Mouse (Mus musculus): ENCODE results near the gene Tm4sf19. TPM values are rescaled to one million over a fixed set of nuclear protein-coding genes. Genes with fewer than 3 reads are reported as not detected.

Tm4sf19 gene
- not detected for polyA plus RNA-seq (2017; shearing (Covaris generic))

DNA sequence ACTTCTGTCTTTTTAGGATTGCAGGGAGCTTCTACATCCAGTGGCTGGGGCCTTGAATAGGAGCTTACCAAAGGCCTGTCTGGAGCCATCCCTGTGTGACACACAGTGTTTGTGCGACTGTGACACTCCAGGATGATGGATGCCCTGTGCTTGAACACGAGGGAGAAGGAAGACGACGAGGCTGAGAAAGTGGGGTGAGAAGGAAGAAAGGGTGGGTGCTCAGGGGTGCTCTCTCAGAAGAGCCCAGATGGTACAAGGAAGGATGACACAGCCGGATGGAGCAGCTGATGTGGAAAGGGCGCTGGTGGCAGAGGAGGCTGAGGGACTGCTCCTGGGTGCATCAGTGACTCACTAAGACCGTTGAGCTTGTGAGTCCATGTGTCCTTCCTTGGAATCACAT is at the start of gene Tm4sf19:
Gene Tm4sf19, plus strand, starts transcription at position 240 of the 400 bp plus-strand sequence.

DNA sequence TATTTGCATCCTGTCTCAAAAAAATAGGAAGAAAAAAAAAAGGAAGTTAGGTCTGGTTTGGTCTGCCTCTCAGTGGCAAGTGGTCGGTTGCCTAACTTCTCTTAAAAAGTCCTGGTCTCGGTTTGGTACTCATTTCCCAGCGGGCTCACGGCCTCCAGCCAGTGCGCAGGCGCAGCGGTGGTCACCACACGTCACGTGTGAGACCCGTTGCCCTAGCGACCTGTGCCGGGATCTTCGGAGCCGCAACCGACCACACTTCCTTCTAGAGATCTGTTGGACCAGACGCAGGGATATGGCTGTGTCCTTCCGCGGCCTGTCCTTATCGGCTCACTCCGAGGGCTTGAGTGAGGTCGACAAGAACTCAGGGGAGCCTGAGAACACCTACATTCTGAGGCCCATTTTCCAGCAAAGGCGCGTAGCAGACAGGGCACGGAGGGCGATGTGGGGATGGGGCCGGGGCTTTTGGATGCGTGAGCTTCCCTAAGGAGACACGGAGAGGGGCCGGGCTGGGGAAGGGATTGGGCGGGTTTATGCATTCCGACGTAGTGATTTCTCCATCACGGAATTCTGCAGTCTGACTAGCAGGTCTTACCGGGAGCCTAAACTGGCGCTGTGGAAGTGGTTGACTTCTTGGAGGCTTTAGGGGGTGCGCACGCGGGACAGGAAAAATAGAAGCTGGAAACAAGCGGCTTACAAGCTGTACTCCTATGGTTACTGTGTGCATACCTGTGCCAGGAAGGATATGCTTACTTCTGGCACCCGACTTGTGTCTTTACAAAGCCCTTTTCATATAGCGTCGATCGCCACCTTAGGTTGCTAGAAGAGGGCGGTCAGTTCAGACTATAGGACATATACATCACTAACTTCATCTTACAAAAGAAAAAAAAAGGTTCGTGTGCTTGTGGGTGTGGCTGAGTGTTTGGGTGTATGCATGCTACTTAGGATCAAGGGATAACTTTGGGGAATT is 19.5 kb downstream of the Tm4sf19 start, which contains the start of gene Tctex1d2:
Gene Tctex1d2, plus strand, starts transcription at position 186 of the 967 bp plus-strand sequence.

DNA sequence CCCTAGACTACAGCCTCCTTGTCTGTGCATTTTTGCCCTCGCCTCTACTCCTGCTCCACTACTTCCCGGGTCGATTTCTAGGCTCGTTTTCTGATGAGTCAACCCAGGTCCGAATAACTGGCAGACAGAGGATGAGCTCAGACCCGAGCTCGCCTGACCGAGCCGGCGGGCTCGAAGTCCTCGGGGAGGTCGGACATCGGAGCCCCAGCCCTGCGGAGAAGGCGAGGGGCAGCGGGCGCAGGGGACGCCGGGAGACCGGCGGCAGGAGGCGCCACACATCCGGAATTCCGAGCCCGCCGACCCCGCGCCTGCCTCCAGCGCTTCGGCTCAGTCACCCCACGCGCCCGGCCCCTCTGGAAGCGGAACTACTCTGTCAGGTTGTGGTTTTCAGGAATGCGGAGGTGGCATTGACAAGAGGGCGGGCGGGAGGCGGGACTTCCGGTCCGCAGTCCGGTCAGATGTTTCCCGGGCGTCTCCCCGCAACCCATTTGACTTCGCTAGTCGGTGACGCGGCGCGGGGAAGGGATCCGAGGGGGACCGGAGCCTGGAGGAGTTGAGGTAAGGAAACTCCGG is 30.3 kb downstream of the Tm4sf19 start, which contains the start of gene Pcyt1a:
Gene Pcyt1a, plus strand, starts transcription at position 448 of the 573 bp plus-strand sequence.

Other genes with a start within 250 kb of the Tm4sf19 start
- 46.6 TPM for gene Nrros, start 234.9 kb upstream of the Tm4sf19 start, polyA plus RNA-seq (2017; shearing (Covaris generic))
- not detected for gene Bex6, start 220.7 kb upstream of the Tm4sf19 start, polyA plus RNA-seq (2017; shearing (Covaris generic))
- gene Fbxo45, start 153.3 kb upstream of the Tm4sf19 start, polyA plus RNA-seq (2017; shearing (Covaris generic)) = 14.2 TPM
- 11.0 TPM for gene Wdr53, start 153.3 kb upstream of the Tm4sf19 start, polyA plus RNA-seq (2017; shearing (Covaris generic))
- gene Smco1, start 129.0 kb upstream of the Tm4sf19 start, polyA plus RNA-seq (2017; shearing (Covaris generic)) = 0.27 TPM
- 20.4 TPM for gene Rnf168, start 123.0 kb upstream of the Tm4sf19 start, polyA plus RNA-seq (2017; shearing (Covaris generic))
- 40.4 TPM for gene Ubxn7, start 68.2 kb upstream of the Tm4sf19 start, polyA plus RNA-seq (2017; shearing (Covaris generic))
- gene Tctex1d2, start 19.2 kb downstream of the Tm4sf19 start, polyA plus RNA-seq (2017; shearing (Covaris generic)) = 3.0 TPM
- gene Pcyt1a, start 30.4 kb downstream of the Tm4sf19 start, polyA plus RNA-seq (2017; shearing (Covaris generic)) = 10.9 TPM
- gene Slc51a, start 87.4 kb downstream of the Tm4sf19 start, polyA plus RNA-seq (2017; shearing (Covaris generic)) = not detected
- gene Zdhhc19, start 95.8 kb downstream of the Tm4sf19 start, polyA plus RNA-seq (2017; shearing (Covaris generic)) = not detected
- gene Tfrc, start 208.4 kb downstream of the Tm4sf19 start, polyA plus RNA-seq (2017; shearing (Covaris generic)) = 50.8 TPM
- 14.0 TPM for gene Tnk2, start 243.4 kb downstream of the Tm4sf19 start, polyA plus RNA-seq (2017; shearing (Covaris generic))